In genomic region chr1:173456139-173456754, GRCm38 (mm10) we compare ENCODE assay signal across 10 mouse cellular contexts. TPM values are rescaled to one million over a fixed set of nuclear protein-coding genes. Genes with fewer than 3 reads are reported as not detected.
DNase-seq lines count a peak whose midpoint lies in the region; ATAC-seq and TF ChIP-seq lines count a peak whose summit lies in the region.
"Had no signal": no experiment of that assay in that cellular context is flagged by ENCODE, and none has a peak within 500 bp of the region (broad histone marks: within the 10 kb centered on the region; RNA-seq: fewer than 3 reads in every experiment).

No protein-coding gene starts in this region.

- H3K9ac ChIP-seq in heart, adult 2 months (ENCODE audit: low read depth, low read length): no peak overlapping the region
- H3K9ac ChIP-seq in heart, embryonic 12.5 days: no peak overlapping the region
- no peak overlapping the region for H3K9ac ChIP-seq in forebrain, embryonic 14.5 days (ENCODE audit: low read length)
- H3K9ac ChIP-seq in neural tube, embryonic 13.5 days: no peak overlapping the region
- H3K9ac ChIP-seq: embryonic facial prominence, embryonic 12.5 days had no signal

- H3K27me3 ChIP-seq in heart, adult 2 months (ENCODE audit: control insufficient read depth, insufficient read depth, low read length): no peaks in the 10 kb centered on the region
- no peaks in the 10 kb centered on the region for H3K27me3 ChIP-seq in heart, embryonic 12.5 days (replicated peaks)
- no peaks in the 10 kb centered on the region for H3K27me3 ChIP-seq in forebrain, embryonic 14.5 days (replicated peaks; ENCODE audit: control insufficient read depth, insufficient read depth, low read length)
- no peaks in the 10 kb centered on the region for H3K27me3 ChIP-seq in neural tube, embryonic 13.5 days
- H3K27me3 ChIP-seq: embryonic facial prominence, embryonic 12.5 days; megakaryocyte, embryonic 14.5 days had no signal

- no peak overlapping the region for H3K27ac ChIP-seq in heart, adult 2 months
- no peak overlapping the region for H3K27ac ChIP-seq in heart, embryonic 12.5 days (ENCODE audit: poor library complexity, severe bottlenecking)
- no peak overlapping the region for H3K27ac ChIP-seq in forebrain, embryonic 14.5 days (ENCODE audit: low read depth, low read length)
- no peak overlapping the region for H3K27ac ChIP-seq in neural tube, embryonic 13.5 days (replicated peaks)
- H3K27ac ChIP-seq: embryonic facial prominence, embryonic 12.5 days had no signal

- no peak for DNase-seq in heart, adult 2 months
- DNase-seq in 416B (ENCODE audit: low read depth): peak; percentile 69
- DNase-seq in T-cell, adult 2 months (ENCODE audit: low spot score): peak; percentile 57
- peak; percentile 79 for DNase-seq in forebrain, embryonic 14.5 days (ENCODE audit: low spot score)
- DNase-seq in layer of hippocampus, adult 9-10 months (ENCODE audit: low spot score): peak; percentile 52
- no peak for DNase-seq in urinary bladder, postnatal 14 days (ENCODE audit: low spot score)

- TF ChIP-seq CTCF in heart, adult 2 months (IDR thresholded peaks at IDR 0.05): peak; percentile 93

- peaks cover 1% of the 10 kb centered on the region; the same call in 1 of the 2 replicates for H3K4me1 ChIP-seq in heart, adult 2 months (ENCODE audit: control insufficient read depth, insufficient read depth, low read length)
- H3K4me1 ChIP-seq in heart, embryonic 12.5 days (replicated peaks): 0 out of 2 replicates have a peak, but pooled peaks cover 3% of the 10 kb centered on the region
- H3K4me1 ChIP-seq in forebrain, embryonic 14.5 days (ENCODE audit: control insufficient read depth, insufficient read depth, low read length): no peaks in the 10 kb centered on the region
- H3K4me1 ChIP-seq in neural tube, embryonic 13.5 days (replicated peaks): no peaks in the 10 kb centered on the region
- H3K4me1 ChIP-seq: embryonic facial prominence, embryonic 12.5 days had no signal

- no peak overlapping the region for H3K4me2 ChIP-seq in heart, embryonic 12.5 days
- H3K4me2 ChIP-seq in forebrain, embryonic 14.5 days (ENCODE audit: low read length): no peak overlapping the region
- no peak overlapping the region for H3K4me2 ChIP-seq in neural tube, embryonic 13.5 days
- H3K4me2 ChIP-seq: embryonic facial prominence, embryonic 12.5 days had no signal

- WGBS in heart, adult 2 months: 44% methylated on average over 7 of the region's 7 CpGs
- 46% methylated on average over 7 of the region's 7 CpGs for WGBS in heart, embryonic 12.5 days
- WGBS in forebrain, embryonic 14.5 days: 46% methylated on average over 7 of the region's 7 CpGs
- WGBS in neural tube, embryonic 13.5 days: 57% methylated on average over 7 of the region's 7 CpGs

- no peak for ATAC-seq in heart, embryonic 12.5 days (ENCODE audit: insufficient number of reproducible peaks, low FRiP score)
- ATAC-seq in forebrain, embryonic 14.5 days: peak; percentile 88
- peak; percentile 69; the same call in 1 of the 2 replicates for ATAC-seq in neural tube, embryonic 13.5 days (ENCODE audit: low read depth)

- no peaks in the 10 kb centered on the region for H3K9me3 ChIP-seq in heart, embryonic 12.5 days (replicated peaks)
- H3K9me3 ChIP-seq in forebrain, embryonic 14.5 days (replicated peaks; ENCODE audit: control insufficient read depth, low read length): no peaks in the 10 kb centered on the region
- H3K9me3 ChIP-seq in neural tube, embryonic 13.5 days: no peaks in the 10 kb centered on the region
- H3K9me3 ChIP-seq: embryonic facial prominence, embryonic 12.5 days; megakaryocyte, embryonic 14.5 days had no signal

- H3K4me3 ChIP-seq in heart, adult 2 months: no peak overlapping the region
- H3K4me3 ChIP-seq in heart, embryonic 12.5 days: no peak overlapping the region
- no peak overlapping the region for H3K4me3 ChIP-seq in forebrain, embryonic 14.5 days (ENCODE audit: low read depth, low read length)
- H3K4me3 ChIP-seq in neural tube, embryonic 13.5 days: no peak overlapping the region
- H3K4me3 ChIP-seq: embryonic facial prominence, embryonic 12.5 days; megakaryocyte, embryonic 14.5 days had no signal

- intact Hi-C loops in heart, adult 2 months (cut with DNase I): loop anchor here (2.0 to 5.0 kb wide), 2 partner anchors 647 to 1011 kb away; no protein-coding TSS in a partner anchor

- TF ChIP-seq POLR2A in heart, adult 2 months (IDR thresholded peaks at IDR 0.05; ENCODE audit: insufficient read depth, low read depth, low read length): no peak

- H3K36me3 ChIP-seq in heart, adult 2 months (ENCODE audit: control insufficient read depth, insufficient read depth, low read length): no peaks in the 10 kb centered on the region
- H3K36me3 ChIP-seq in heart, embryonic 12.5 days: no peaks in the 10 kb centered on the region
- no peaks in the 10 kb centered on the region for H3K36me3 ChIP-seq in forebrain, embryonic 14.5 days (ENCODE audit: control insufficient read depth, insufficient read depth, low read length)
- H3K36me3 ChIP-seq in neural tube, embryonic 13.5 days: no peaks in the 10 kb centered on the region
- H3K36me3 ChIP-seq: embryonic facial prominence, embryonic 12.5 days had no signal

- TF ChIP-seq EP300 in heart, adult 2 months (IDR thresholded peaks at IDR 0.05; ENCODE audit: insufficient read depth, low read depth, low read length): no peak

- H3K79me2 ChIP-seq in heart, adult 2 months (replicated peaks; ENCODE audit: control insufficient read depth, insufficient read depth, low read length): no peaks in the 10 kb centered on the region

RNA-seq across cellular contexts. Expression of gene Ifi206, which starts 34.6 kb away (rescaled TPM):
- total RNA-seq in heart, adult 2 months (2021): under 1 TPM; 0.16 to 0.41 TPM
- 0.18 and 0.82 TPM in 2 replicates for polyA plus RNA-seq in heart, adult 2 months (2012; rRNA removed)
- not detected in 2 replicates for polyA plus RNA-seq in heart, embryonic 12.5 days (2016; fragmentation: Nextera tagmentation; extraction: Ambion mirVana)
- 0.08 TPM in 1 of 2 replicates, not detected in the other for polyA plus RNA-seq in forebrain, embryonic 14.5 days (2014; fragmentation: Nextera tagmentation; extraction: Ambion mirVana)
- not detected in 2 replicates for polyA plus RNA-seq in neural tube, embryonic 13.5 days (2015; fragmentation: Nextera tagmentation; extraction: Ambion mirVana)
- polyA plus RNA-seq: embryonic facial prominence, embryonic 12.5 days had no signal

Comparison
In these comparisons a context has a peak if more than half of its experiments do, and no peak if none do; other contexts are left out.
1. DNase-seq: peak in 416B (single experiment), T-cell, adult 2 months (single experiment), forebrain, embryonic 14.5 days (single experiment) and layer of hippocampus, adult 9-10 months (single experiment); none in heart, adult 2 months (0 of 2) and urinary bladder, postnatal 14 days (single experiment).